Mouse (Mus musculus): Measurements from ENCODE around the gene Oaf. TPM values are rescaled to one million over a fixed set of nuclear protein-coding genes. Genes with fewer than 3 reads are reported as not detected.

The Oaf gene
- polyA plus RNA-seq, 1 experiment from 2014 or later: 65.6 TPM

GRCm38 (mm10) chr9:43226573-43227160 lies 13.0 kb downstream of the Oaf start:
- ChIA-PET POLR2A (interaction anchor here (0.6 kb wide), 1 partner anchor 84 kb away, joined by 3 read pairs; no protein-coding TSS in a partner anchor), CTCF (no interaction called here)
- in situ Hi-C loops (cut with MboI; ENCODE audit: low pct_unique_long_range_greater_than_20kb): no loop called here
- H3K27me3 ChIP-seq: no peaks in the 10 kb centered on the region
- no peak for TF ChIP-seq CTCF (IDR thresholded peaks at IDR 0.05)
- ATAC-seq (peak; percentile 63), DNase-seq (ENCODE audit: low read depth, low spot score) (no peak)

GRCm38 (mm10) chr9:43225481-43225880 lies 14.2 kb downstream of the Oaf start:
- CTCF ChIA-PET: interaction anchor here (1.0 kb wide), 1 partner anchor 37 kb away, joined by 3 read pairs; no protein-coding TSS in a partner anchor
- DNase-seq (ENCODE audit: low read depth, low spot score) (no peak), ATAC-seq (no peak)
- TF ChIP-seq CTCF (IDR thresholded peaks at IDR 0.05): no peak
- in situ Hi-C loops (cut with MboI; ENCODE audit: low pct_unique_long_range_greater_than_20kb): no loop called here
- POLR2A ChIA-PET: interaction anchor here (0.7 kb wide), 1 partner anchor 49 kb away, joined by 4 read pairs; no protein-coding TSS in a partner anchor
- no peaks in the 10 kb centered on the region for H3K27me3 ChIP-seq

- POLR2A ChIA-PET: interaction anchor here (0.7 kb wide), 1 partner anchor 49 kb away, joined by 4 read pairs; no protein-coding TSS in a partner anchor
- TF ChIP-seq CTCF (IDR thresholded peaks at IDR 0.05): no peak
- no peak for ATAC-seq
- no peaks in the 10 kb centered on the region for H3K27me3 ChIP-seq
- in situ Hi-C loops (cut with MboI; ENCODE audit: low pct_unique_long_range_greater_than_20kb): loop anchor here (5.0 kb wide), 1 partner anchor 57 kb away; no protein-coding TSS in a partner anchor
- no peak for DNase-seq (ENCODE audit: low read depth, low spot score)
- CTCF ChIA-PET: interaction anchor here (1.0 kb wide), 1 partner anchor 37 kb away, joined by 3 read pairs; no protein-coding TSS in a partner anchor
Measured at GRCm38 (mm10) chr9:43224771-43225355, 14.8 kb downstream of the Oaf start.

GRCm38 (mm10) chr9:43222429-43222715 lies 17.3 kb downstream of the Oaf start:
- no peaks in the 10 kb centered on the region for H3K27me3 ChIP-seq
- TF ChIP-seq CTCF (IDR thresholded peaks at IDR 0.05): no peak
- POLR2A ChIA-PET: no interaction called here
- CTCF ChIA-PET: interaction anchor here (1.4 to 2.4 kb wide), 4 partner anchors 12 to 78 kb away, joined by 3 to 13 read pairs (median 5); partner anchors contain the start of gene Pou2f3
- in situ Hi-C loops (cut with MboI; ENCODE audit: low pct_unique_long_range_greater_than_20kb): loop anchor here (5.0 kb wide), 1 partner anchor 60 kb away; no protein-coding TSS in a partner anchor
- DNase-seq (ENCODE audit: low read depth, low spot score) (no peak), ATAC-seq (no peak)

- peak; percentile 90 for TF ChIP-seq CTCF (IDR thresholded peaks at IDR 0.05)
- ChIA-PET CTCF (interaction anchor here (0.7 to 2.4 kb wide), 14 partner anchors 11 to 252 kb away, joined by 3 to 13 read pairs (median 4); partner anchors contain the start of gene Pou2f3), POLR2A (no interaction called here)
- DNase-seq (ENCODE audit: low read depth, low spot score) (no peak), ATAC-seq (no peak)
- in situ Hi-C loops (cut with MboI; ENCODE audit: low pct_unique_long_range_greater_than_20kb): loop anchor here (5.0 kb wide), 1 partner anchor 60 kb away; no protein-coding TSS in a partner anchor
- no peaks in the 10 kb centered on the region for H3K27me3 ChIP-seq
Measured at GRCm38 (mm10) chr9:43221643-43222428, 17.9 kb downstream of the Oaf start.

GRCm38 (mm10) chr9:43210771-43211450 lies 28.8 kb downstream of the Oaf start:
- peaks cover 6% of the 10 kb centered on the region for H3K27me3 ChIP-seq
- in situ Hi-C loops (cut with MboI; ENCODE audit: low pct_unique_long_range_greater_than_20kb): loop anchor here (5.0 kb wide), 1 partner anchor 209 kb away; no protein-coding TSS in a partner anchor
- ChIA-PET CTCF (interaction anchor here (0.6 to 2.6 kb wide), 18 partner anchors 9 to 212 kb away, joined by 3 to 28 read pairs (median 4); no protein-coding TSS in a partner anchor), POLR2A (no interaction called here)
- no peak for ATAC-seq
- DNase-seq (ENCODE audit: low read depth, low spot score): no peak
- TF ChIP-seq CTCF (IDR thresholded peaks at IDR 0.05): peak; percentile 83

GRCm38 (mm10) chr9:43210190-43210682 lies 29.5 kb downstream of the Oaf start, which contains the start of gene Pou2f3:
Gene Pou2f3, minus strand, starts transcription at chr9:43210369.
- no peak for TF ChIP-seq CTCF (IDR thresholded peaks at IDR 0.05)
- POLR2A ChIA-PET: interaction anchor here (0.6 kb wide), 1 partner anchor 58 kb away, joined by 3 read pairs; no protein-coding TSS in a partner anchor

GRCm38 (mm10) chr9:43206022-43206390 lies 33.7 kb downstream of the Oaf start:
- ATAC-seq (no peak), DNase-seq (ENCODE audit: low read depth, low spot score) (no peak)
- POLR2A ChIA-PET: interaction anchor here (0.6 to 0.7 kb wide), 2 partner anchors 14 to 794 kb away, joined by 3 to 4 read pairs; no protein-coding TSS in a partner anchor
- in situ Hi-C loops (cut with MboI; ENCODE audit: low pct_unique_long_range_greater_than_20kb): no loop called here
- TF ChIP-seq CTCF (IDR thresholded peaks at IDR 0.05): no peak
- CTCF ChIA-PET: interaction anchor here (1.2 kb wide), 1 partner anchor 261 kb away, joined by 3 read pairs; no protein-coding TSS in a partner anchor
- peaks cover 38% of the 10 kb centered on the region for H3K27me3 ChIP-seq

More at GRCm38 (mm10) chr9:43210190-43210682, 29.5 kb downstream of the Oaf start, which contains the start of gene Pou2f3:
- in situ Hi-C loops (cut with MboI; ENCODE audit: low pct_unique_long_range_greater_than_20kb): loop anchor here (5.0 kb wide), 1 partner anchor 208 kb away; no protein-coding TSS in a partner anchor
- ATAC-seq (no peak), DNase-seq (ENCODE audit: low read depth, low spot score) (no peak)
- H3K27me3 ChIP-seq: peaks cover 10% of the 10 kb centered on the region
- CTCF ChIA-PET: interaction anchor here (0.6 to 2.6 kb wide), 18 partner anchors 10 to 211 kb away, joined by 3 to 28 read pairs (median 4); no protein-coding TSS in a partner anchor

GRCm38 (mm10) chr9:43205343-43206021 lies 34.2 kb downstream of the Oaf start:
- peaks cover 43% of the 10 kb centered on the region for H3K27me3 ChIP-seq
- DNase-seq (ENCODE audit: low read depth, low spot score) (no peak), ATAC-seq (no peak)
- POLR2A ChIA-PET: interaction anchor here (0.6 to 0.7 kb wide), 2 partner anchors 13 to 793 kb away, joined by 3 to 4 read pairs; no protein-coding TSS in a partner anchor
- TF ChIP-seq CTCF (IDR thresholded peaks at IDR 0.05): no peak
- CTCF ChIA-PET: no interaction called here
- in situ Hi-C loops (cut with MboI; ENCODE audit: low pct_unique_long_range_greater_than_20kb): no loop called here

Measured in Patski (cell line).